Mouse (Mus musculus) v-Abl transformed pro-B cells (cell line): ENCODE data around the gene Slc31a2.
"Not testable (repeated sequence)": the region's sequence is repeated elsewhere in the genome, so short reads cannot be mapped to it uniquely, and the experiment has no call there.

ENCODE experiments used
- in situ Hi-C, 2 experiments: fragments of 400-800 bp; cut with MboI; formaldehyde crosslinking; loops; one replicate each; pipeline ENCODE4 v1.15.1; 2025; ENCODE audit not compliant: unreplicated experiment in 2 of 2

The Slc31a2 gene

GRCm38 (mm10) chr4:62262276-62262675 lies at the start of gene Slc31a2:
Gene Slc31a2, plus strand, starts transcription at chr4:62262562.
- in situ Hi-C loops: no loop called here

GRCm38 (mm10) chr4:62213490-62213889 lies 48.9 kb upstream of the Slc31a2 start:
- in situ Hi-C loops: no loop called here

GRCm38 (mm10) chr4:62228391-62228790 lies 34.0 kb upstream of the Slc31a2 start:
- in situ Hi-C loops: no loop called here

- in situ Hi-C loops: no loop called here
Measured at GRCm38 (mm10) chr4:62229448-62229847, 32.9 kb upstream of the Slc31a2 start.

GRCm38 (mm10) chr4:62230153-62230552 lies 32.2 kb upstream of the Slc31a2 start:
- in situ Hi-C loops: no loop called here

- in situ Hi-C loops: no loop called here
Measured at GRCm38 (mm10) chr4:62230769-62231168, 31.6 kb upstream of the Slc31a2 start, which contains the start of gene Zfp37. Gene Zfp37, minus strand, starts transcription at chr4:62231047.

- in situ Hi-C loops: no loop called here
Measured at GRCm38 (mm10) chr4:62240586-62240985, 21.8 kb upstream of the Slc31a2 start.

- in situ Hi-C loops: no loop called here
Measured at GRCm38 (mm10) chr4:62248328-62248727, 14.0 kb upstream of the Slc31a2 start.

- in situ Hi-C loops: no loop called here
Measured at GRCm38 (mm10) chr4:62250896-62251544, 11.3 kb upstream of the Slc31a2 start.

- in situ Hi-C loops: no loop called here
Measured at GRCm38 (mm10) chr4:62251776-62252175, 10.6 kb upstream of the Slc31a2 start.

- in situ Hi-C loops: no loop called here
Measured at GRCm38 (mm10) chr4:62254551-62254950, 7.8 kb upstream of the Slc31a2 start.

- in situ Hi-C loops: no loop called here
Measured at GRCm38 (mm10) chr4:62256931-62257330, 5.4 kb upstream of the Slc31a2 start.

- in situ Hi-C loops: no loop called here
Measured at GRCm38 (mm10) chr4:62263133-62263844, 927 bp downstream of the Slc31a2 start.

- in situ Hi-C loops: no loop called here
Measured at GRCm38 (mm10) chr4:62265154-62265836, 2.9 kb downstream of the Slc31a2 start.

GRCm38 (mm10) chr4:62266016-62266415 lies 3.7 kb downstream of the Slc31a2 start:
- in situ Hi-C loops: not testable (repeated sequence)

GRCm38 (mm10) chr4:62267101-62267500 lies 4.7 kb downstream of the Slc31a2 start:
- in situ Hi-C loops: no loop called here

GRCm38 (mm10) chr4:62272696-62273095 lies 10.3 kb downstream of the Slc31a2 start:
- in situ Hi-C loops: no loop called here

GRCm38 (mm10) chr4:62273916-62274315 lies 11.6 kb downstream of the Slc31a2 start:
- in situ Hi-C loops: no loop called here

- in situ Hi-C loops: no loop called here
Measured at GRCm38 (mm10) chr4:62274841-62275536, 12.6 kb downstream of the Slc31a2 start.

- in situ Hi-C loops: no loop called here
Measured at GRCm38 (mm10) chr4:62276642-62277041, 14.3 kb downstream of the Slc31a2 start.

GRCm38 (mm10) chr4:62277222-62277621 lies 14.9 kb downstream of the Slc31a2 start:
- in situ Hi-C loops: no loop called here
